Mouse (Mus musculus): ENCODE results near the gene Fermt2. TPM values are rescaled to one million over a fixed set of nuclear protein-coding genes. Genes with fewer than 3 reads are reported as not detected.

The Fermt2 gene
- polyA plus RNA-seq, 1 experiment = 6.4 TPM

GRCm38 (mm10) chr14:45430066-45430842 lies 99.7 kb downstream of the Fermt2 start:
- Histone ChIP-seq H3K36me3 (ENCODE audit: control insufficient read depth, insufficient read depth, low read length) (no peaks in the 10 kb centered on the region), H3K4me1 (ENCODE audit: control insufficient read depth, insufficient read depth, low read length) (no peaks in the 10 kb centered on the region), H3K27me3 (ENCODE audit: control insufficient read depth, insufficient read depth, low read length) (no peaks in the 10 kb centered on the region), H3K27ac (ENCODE audit: control insufficient read depth, insufficient read depth, low read depth, low read length) (no peak overlapping the region), H3K4me3 (ENCODE audit: control insufficient read depth, low read depth, low read length) (no peak overlapping the region)
- TF ChIP-seq CTCF (IDR thresholded peaks at IDR 0.05; ENCODE audit: control insufficient read depth, insufficient read depth, insufficient replicate concordance, low read depth, low read length) (no peak), POLR2A (IDR thresholded peaks at IDR 0.05; ENCODE audit: control insufficient read depth, low read depth, low read length) (no peak)

DNA sequence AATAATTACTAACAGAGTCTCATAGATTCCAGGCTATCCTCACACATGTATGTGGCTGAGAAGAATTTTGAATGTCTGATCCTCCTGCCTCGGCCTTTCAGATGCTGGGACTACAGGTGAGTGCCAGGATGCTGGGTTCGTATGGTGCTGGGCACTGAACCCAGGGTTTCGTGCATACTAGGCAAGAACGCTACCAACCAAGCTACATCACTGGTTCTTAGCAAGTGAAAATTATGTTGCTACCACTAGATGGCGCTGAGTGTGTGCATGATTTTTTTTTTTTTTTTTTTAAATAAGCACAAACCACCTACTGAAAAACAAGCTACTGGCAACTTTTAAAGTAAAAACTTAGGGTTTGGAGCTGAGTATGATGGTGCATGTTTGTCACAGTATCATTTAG lies 106.7 kb downstream of the Fermt2 start:
- Histone ChIP-seq H3K36me3 (ENCODE audit: control insufficient read depth, insufficient read depth, low read length) (no peaks in the 10 kb centered on the region), H3K27ac (ENCODE audit: control insufficient read depth, insufficient read depth, low read depth, low read length) (no peak overlapping the region), H3K4me1 (ENCODE audit: control insufficient read depth, insufficient read depth, low read length) (no peaks in the 10 kb centered on the region), H3K27me3 (ENCODE audit: control insufficient read depth, insufficient read depth, low read length) (no peaks in the 10 kb centered on the region), H3K4me3 (ENCODE audit: control insufficient read depth, low read depth, low read length) (no peak overlapping the region)
- TF ChIP-seq POLR2A (IDR thresholded peaks at IDR 0.05; ENCODE audit: control insufficient read depth, low read depth, low read length) (no peak), CTCF (IDR thresholded peaks at IDR 0.05; ENCODE audit: control insufficient read depth, insufficient read depth, insufficient replicate concordance, low read depth, low read length) (peak; percentile 45; the same call in 1 of the 2 replicates)

DNA sequence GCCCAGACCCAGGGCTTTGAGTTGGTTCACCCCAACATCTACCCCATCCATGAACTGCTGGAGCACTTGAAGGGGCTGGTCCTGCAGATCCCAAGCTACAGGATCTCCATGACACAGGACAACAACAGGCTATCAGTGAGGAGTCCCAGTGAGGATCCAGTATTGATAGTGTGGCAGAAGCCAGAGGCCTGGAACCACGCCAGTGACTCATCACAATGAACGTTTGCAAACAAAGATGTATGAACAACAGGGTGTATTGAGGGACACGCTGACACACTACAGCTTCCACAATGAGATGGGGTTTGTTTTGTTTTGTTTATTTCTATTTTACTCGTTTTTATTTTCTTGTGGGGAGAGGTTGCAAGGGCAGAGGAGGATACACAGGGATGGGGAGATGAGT lies 107.5 kb downstream of the Fermt2 start:
- no peaks in the 10 kb centered on the region for H3K36me3 ChIP-seq (ENCODE audit: control insufficient read depth, insufficient read depth, low read length)
- H3K27ac ChIP-seq (ENCODE audit: control insufficient read depth, insufficient read depth, low read depth, low read length) = no peak overlapping the region
- no peaks in the 10 kb centered on the region for H3K27me3 ChIP-seq (ENCODE audit: control insufficient read depth, insufficient read depth, low read length)
- TF ChIP-seq CTCF (IDR thresholded peaks at IDR 0.05; ENCODE audit: control insufficient read depth, insufficient read depth, insufficient replicate concordance, low read depth, low read length) (no peak), POLR2A (IDR thresholded peaks at IDR 0.05; ENCODE audit: control insufficient read depth, low read depth, low read length) (no peak)
- H3K4me3 ChIP-seq (ENCODE audit: control insufficient read depth, low read depth, low read length) = no peak overlapping the region
- H3K4me1 ChIP-seq (ENCODE audit: control insufficient read depth, insufficient read depth, low read length) = no peaks in the 10 kb centered on the region

- Histone ChIP-seq H3K27ac (ENCODE audit: control insufficient read depth, insufficient read depth, low read depth, low read length) (no peak overlapping the region), H3K4me1 (ENCODE audit: control insufficient read depth, insufficient read depth, low read length) (no peaks in the 10 kb centered on the region), H3K36me3 (ENCODE audit: control insufficient read depth, insufficient read depth, low read length) (no peaks in the 10 kb centered on the region), H3K4me3 (ENCODE audit: control insufficient read depth, low read depth, low read length) (no peak overlapping the region), H3K27me3 (ENCODE audit: control insufficient read depth, insufficient read depth, low read length) (no peaks in the 10 kb centered on the region)
- TF ChIP-seq CTCF (IDR thresholded peaks at IDR 0.05; ENCODE audit: control insufficient read depth, insufficient read depth, insufficient replicate concordance, low read depth, low read length) (no peak), POLR2A (IDR thresholded peaks at IDR 0.05; ENCODE audit: control insufficient read depth, low read depth, low read length) (no peak)
Observed at GRCm38 (mm10) chr14:45419323-45419722, 110.6 kb downstream of the Fermt2 start.

- TF ChIP-seq POLR2A (IDR thresholded peaks at IDR 0.05; ENCODE audit: control insufficient read depth, low read depth, low read length) (no peak), CTCF (IDR thresholded peaks at IDR 0.05; ENCODE audit: control insufficient read depth, insufficient read depth, insufficient replicate concordance, low read depth, low read length) (no peak)
- Histone ChIP-seq H3K27ac (ENCODE audit: control insufficient read depth, insufficient read depth, low read depth, low read length) (no peak overlapping the region), H3K27me3 (ENCODE audit: control insufficient read depth, insufficient read depth, low read length) (no peaks in the 10 kb centered on the region), H3K4me3 (ENCODE audit: control insufficient read depth, low read depth, low read length) (no peak overlapping the region), H3K36me3 (ENCODE audit: control insufficient read depth, insufficient read depth, low read length) (no peaks in the 10 kb centered on the region), H3K4me1 (ENCODE audit: control insufficient read depth, insufficient read depth, low read length) (no peaks in the 10 kb centered on the region)
Observed at GRCm38 (mm10) chr14:45418553-45418952, 111.4 kb downstream of the Fermt2 start.

- no peak for TF ChIP-seq POLR2A (IDR thresholded peaks at IDR 0.05; ENCODE audit: control insufficient read depth, low read depth, low read length)
- TF ChIP-seq CTCF (IDR thresholded peaks at IDR 0.05; ENCODE audit: control insufficient read depth, insufficient read depth, insufficient replicate concordance, low read depth, low read length) = no peak
- Histone ChIP-seq H3K27me3 (ENCODE audit: control insufficient read depth, insufficient read depth, low read length) (no peaks in the 10 kb centered on the region), H3K27ac (ENCODE audit: control insufficient read depth, insufficient read depth, low read depth, low read length) (no peak overlapping the region), H3K4me3 (ENCODE audit: control insufficient read depth, low read depth, low read length) (no peak overlapping the region), H3K4me1 (ENCODE audit: control insufficient read depth, insufficient read depth, low read length) (no peaks in the 10 kb centered on the region), H3K36me3 (ENCODE audit: control insufficient read depth, insufficient read depth, low read length) (no peaks in the 10 kb centered on the region)
Observed at GRCm38 (mm10) chr14:45416265-45416664, 113.7 kb downstream of the Fermt2 start.

Other genes with a start within 250 kb of the Fermt2 start
- 3.4 and 4.7 TPM in 2 replicates for gene Ero1l, start 211.3 kb downstream of the Fermt2 start, polyA plus RNA-seq (2012; rRNA removed)
- gene Psmc6, start 200.3 kb downstream of the Fermt2 start, polyA plus RNA-seq (2012; rRNA removed) = 24.2 and 38.0 TPM in 2 replicates
- gene Styx, start 179.0 kb downstream of the Fermt2 start, polyA plus RNA-seq (2012; rRNA removed) = 14.4 and 15.1 TPM in 2 replicates
- 3.5 TPM in 2 replicates for gene Gnpnat1, start 125.2 kb downstream of the Fermt2 start, polyA plus RNA-seq (2012; rRNA removed)
- 153 and 163 TPM in 2 replicates for gene Ddhd1, start 128.0 kb upstream of the Fermt2 start, polyA plus RNA-seq (2012; rRNA removed)